Mouse (Mus musculus): ENCODE data around the gene Vav3.

- TF ChIP-seq CTCF (IDR thresholded peaks at IDR 0.05; ENCODE audit: control insufficient read depth, insufficient read depth, insufficient replicate concordance, low read depth, low read length) (no peak), POLR2A (IDR thresholded peaks at IDR 0.05; ENCODE audit: control insufficient read depth, low read depth, low read length) (no peak)
Measured at GRCm38 (mm10) chr3:109466541-109466940, 126.1 kb downstream of the Vav3 start.

Data from testis, adult 2 months (tissue).